Mouse (Mus musculus) layer of hippocampus, postnatal 36 days (tissue): Measurements from ENCODE around the gene Rtp1. TPM values are rescaled to one million over a fixed set of nuclear protein-coding genes. Genes with fewer than 3 reads are reported as not detected.

Experiments used
- DNase-seq, 2 experiments: peaks; one replicate each; pipeline ENCODE4 v3.0.0; 2022
- total RNA-seq, 2 experiments: library from RNA; stranded (reverse); gene quantifications; 2 replicates each; pipeline ENCODE4 v1.2.3; 2021

The Rtp1 gene
- total RNA-seq, 2 experiments from 2014 or later, result 0.10 to 0.15 TPM

DNA sequence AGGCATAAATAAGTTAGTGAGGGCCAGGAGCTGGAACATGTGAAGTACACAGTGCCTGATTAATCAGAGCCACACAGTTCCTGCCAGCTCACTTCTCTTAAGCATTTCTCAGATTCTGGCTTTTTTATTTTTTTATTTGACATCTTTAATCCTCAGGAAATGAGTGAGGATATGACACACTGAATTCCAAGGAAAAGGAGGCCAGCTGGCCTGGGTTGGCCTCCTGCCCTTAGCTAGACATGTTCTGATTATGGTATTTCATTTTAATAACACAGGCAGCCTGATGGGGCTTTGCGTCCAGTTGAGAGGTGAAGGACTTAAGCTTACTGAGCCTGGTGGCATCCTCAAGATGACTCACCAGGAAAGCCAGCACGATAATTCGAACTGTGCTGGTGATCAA, 27.6 kb downstream of the Rtp1 start:
- DNase-seq, result no peak

- DNase-seq, result no peak
Observed at GRCm38 (mm10) chr16:23457338-23457737, 28.4 kb downstream of the Rtp1 start.

DNA sequence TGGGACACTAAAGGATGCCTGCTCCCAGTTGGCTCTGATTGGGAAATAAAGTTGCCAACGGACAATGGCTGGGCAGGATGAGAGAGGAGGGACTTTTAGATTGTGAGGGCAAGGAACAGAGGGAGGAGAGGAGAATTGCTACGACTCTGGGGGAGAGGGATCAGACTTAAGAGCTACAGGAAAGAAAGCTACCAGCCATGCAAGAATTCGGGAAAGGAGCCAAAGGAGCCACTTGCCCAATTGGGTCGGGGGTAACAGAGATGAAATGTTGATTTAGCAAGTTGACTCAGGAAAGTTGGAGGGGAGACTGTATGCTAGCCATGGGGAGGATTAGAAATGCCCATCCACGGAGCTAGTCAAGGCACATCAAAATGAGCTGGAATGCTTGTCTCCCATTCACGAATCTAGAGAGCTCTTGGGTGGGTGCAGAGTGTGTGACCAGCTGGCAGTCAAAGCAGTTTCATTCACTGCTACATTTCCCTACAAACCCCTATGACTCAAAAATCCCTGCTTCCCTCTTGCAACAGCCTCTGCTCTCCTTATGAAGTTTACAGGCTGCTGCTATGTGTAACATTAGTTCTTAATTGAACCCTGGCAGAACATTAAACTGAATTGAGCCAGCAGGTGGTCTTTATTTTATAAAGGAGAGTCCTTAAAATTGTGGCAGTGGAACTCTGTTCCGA, 30.1 kb downstream of the Rtp1 start:
- no peak for DNase-seq

- DNase-seq, result no peak
Observed at GRCm38 (mm10) chr16:23463671-23464347, 34.9 kb downstream of the Rtp1 start.

GRCm38 (mm10) chr16:23471551-23471950, 42.6 kb downstream of the Rtp1 start:
- no peak for DNase-seq

- no peak for DNase-seq
Observed at GRCm38 (mm10) chr16:23472046-23472445, 43.1 kb downstream of the Rtp1 start.

DNA sequence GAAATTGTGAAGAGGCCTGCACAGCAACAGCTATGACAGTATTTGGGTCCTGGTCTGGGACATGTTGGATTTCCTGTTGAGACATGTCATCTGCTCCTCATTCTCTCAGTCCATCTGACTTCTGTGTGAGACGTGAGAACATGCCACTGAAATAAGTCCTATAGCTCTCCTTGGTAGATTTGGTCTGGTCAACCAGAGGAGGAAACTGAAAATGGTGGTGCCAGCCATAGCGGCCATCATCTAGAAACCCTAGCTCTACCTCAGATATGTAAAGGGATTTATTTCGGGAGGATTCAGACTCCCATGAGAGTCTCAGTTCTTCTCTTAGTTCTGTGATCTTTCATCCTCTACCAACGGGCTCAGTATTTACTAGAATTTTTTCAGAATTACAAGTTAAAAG, 46.7 kb downstream of the Rtp1 start:
- DNase-seq, result no peak

DNA sequence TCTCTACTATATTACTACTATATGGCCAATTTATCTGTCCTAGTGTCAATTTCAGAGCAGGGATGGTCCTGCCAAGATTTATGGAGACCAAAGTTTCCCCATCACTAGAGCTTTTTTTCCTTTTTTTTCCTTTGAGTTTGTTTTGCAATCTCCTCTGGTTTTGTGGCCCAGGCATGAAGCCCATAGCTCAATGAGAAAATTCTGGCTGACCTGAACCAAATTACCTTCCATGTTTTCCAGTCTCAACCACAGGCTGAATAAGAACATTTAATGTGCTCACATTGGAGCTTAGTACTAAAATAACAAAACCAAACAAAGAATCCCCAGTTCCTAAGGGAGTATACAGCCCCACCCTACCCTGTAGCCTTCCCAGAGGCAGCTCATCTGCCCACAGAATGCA, 47.7 kb downstream of the Rtp1 start:
- no peak for DNase-seq

- DNase-seq, result no peak
Observed at GRCm38 (mm10) chr16:23479872-23480603, 51.1 kb downstream of the Rtp1 start.

DNA sequence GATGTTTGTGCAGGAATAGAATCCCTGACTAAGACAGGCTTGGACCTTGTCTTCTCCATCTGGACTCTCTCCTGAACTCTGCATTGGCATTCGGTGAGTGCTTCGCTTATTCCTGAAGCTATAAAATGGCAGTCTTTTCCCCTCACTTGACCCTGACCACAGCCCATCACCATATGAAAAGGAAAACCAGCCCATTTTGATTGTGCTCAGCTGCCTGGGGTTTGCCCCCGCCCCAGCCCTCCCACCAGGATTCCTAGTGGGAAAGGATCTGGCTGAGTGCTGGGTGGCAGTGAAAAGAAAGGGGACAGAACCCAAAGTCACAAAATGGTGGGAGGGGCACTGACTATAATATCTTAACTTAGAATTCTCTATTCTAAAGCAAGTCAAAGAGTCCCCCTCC, 53.3 kb downstream of the Rtp1 start:
- no peak for DNase-seq

GRCm38 (mm10) chr16:23482846-23483245, 53.9 kb downstream of the Rtp1 start:
- no peak for DNase-seq

- DNase-seq, result no peak
Observed at GRCm38 (mm10) chr16:23483292-23483691, 54.4 kb downstream of the Rtp1 start.

Other genes starting within 250 kb of the Rtp1 start
- 10 to 100 TPM; 16.5 to 18.1 TPM for gene St6gal1, start 204.4 kb upstream of the Rtp1 start, total RNA-seq
- 1 to 10 TPM; 1.4 to 2.0 TPM for gene Rtp4, start 91.2 kb downstream of the Rtp1 start, total RNA-seq
- 10 to 100 TPM; 13.9 TPM for gene Masp1, start 91.7 kb downstream of the Rtp1 start, total RNA-seq